Mouse (Mus musculus) hindbrain, postnatal 0 days (tissue): ENCODE results near the gene Ugt1a6b. TPM values are rescaled to one million over a fixed set of nuclear protein-coding genes. Genes with fewer than 3 reads are reported as not detected.

Experiments
- ATAC-seq: fragments of 200-750 bp; cut with Nextera tagmentation; 2 replicates; pipeline ENCODE4 v1.8.0; 2017; ENCODE audit warnings: mild to moderate bottlenecking, moderate TSS enrichment, moderate library complexity
- DNase-seq: peaks from one replicate; pipeline ENCODE4 v3.0.0-alpha.2; 2015; ENCODE audit warnings: low spot score
- H3K27ac ChIP-seq: fragments of 300-500 bp; sonication (generic); 2 replicates; pipeline ENCODE4 v1.5.1; 2014; ENCODE audit warnings: mild to moderate bottlenecking
- H3K27me3 ChIP-seq: fragments of 300-500 bp; sonication (generic); 2 replicates; pipeline ENCODE4 v1.6.1; 2014; ENCODE audit warnings: low read length, mixed read lengths; ENCODE audit not compliant: insufficient read depth
- H3K36me3 ChIP-seq: fragments of 300-500 bp; sonication (generic); 2 replicates; pipeline ENCODE4 v1.6.1; 2014; ENCODE audit warnings: low read length, mixed read lengths; ENCODE audit not compliant: insufficient read depth
- H3K4me1 ChIP-seq: fragments of 300-500 bp; sonication (generic); 2 replicates; pipeline ENCODE4 v1.6.1; 2014; ENCODE audit warnings: antibody characterized with exemption, low read length, mixed read lengths; ENCODE audit not compliant: insufficient read depth
- H3K4me2 ChIP-seq: fragments of 300-500 bp; sonication (generic); 2 replicates; pipeline ENCODE4 v1.6.1; 2014; ENCODE audit warnings: low read depth, mild to moderate bottlenecking, low read length, moderate library complexity, mixed read lengths
- H3K4me3 ChIP-seq: fragments of 300-500 bp; sonication (generic); 2 replicates; pipeline ENCODE4 v1.5.1; 2014; ENCODE audit warnings: low read length
- H3K9ac ChIP-seq: fragments of 300-500 bp; sonication (generic); replicated peaks from 2 replicates; pipeline ENCODE4 v1.6.1; 2014; ENCODE audit warnings: mild to moderate bottlenecking, low read length, moderate library complexity, mixed read lengths
- H3K9me3 ChIP-seq: fragments of 300-500 bp; sonication (generic); 2 replicates; pipeline ENCODE4 v1.6.1; 2016; ENCODE audit warnings: low read length, mixed read lengths
- CTCF ChIP-seq: IDR thresholded peaks from 2 replicates; pipeline ENCODE4 v1.5.1; 2016; ENCODE audit warnings: antibody characterized with exemption, control low read depth, low read depth
- WGBS: fragments of 180-500 bp; shearing (Covaris S2); extraction: QIAGEN DNeasy Blood & Tissue Kit; methylation state at CpG from one replicate; pipeline ENCODE4 v1.1.7; 2014; 5-methylcytosine and 5-hydroxymethylcytosine counted together
- polyA plus RNA-seq: library from polyadenylated mRNA; unstranded; fragments of >200 nt; fragmentation: Nextera tagmentation; extraction: Ambion mirVana; gene quantifications from 2 replicates; pipeline ENCODE4 v1.2.1, GENCODE M21; 2015
- total RNA-seq: library from RNA; depleted of rRNA; stranded (reverse); fragments of >200 nt; gene quantifications from 2 replicates; pipeline ENCODE4 v1.2.3, GENCODE M21; 2014

The Ugt1a6b gene
- total and polyA plus RNA-seq, 2 experiments from 2014 or later = 3.0 to 3.8 TPM

DNA sequence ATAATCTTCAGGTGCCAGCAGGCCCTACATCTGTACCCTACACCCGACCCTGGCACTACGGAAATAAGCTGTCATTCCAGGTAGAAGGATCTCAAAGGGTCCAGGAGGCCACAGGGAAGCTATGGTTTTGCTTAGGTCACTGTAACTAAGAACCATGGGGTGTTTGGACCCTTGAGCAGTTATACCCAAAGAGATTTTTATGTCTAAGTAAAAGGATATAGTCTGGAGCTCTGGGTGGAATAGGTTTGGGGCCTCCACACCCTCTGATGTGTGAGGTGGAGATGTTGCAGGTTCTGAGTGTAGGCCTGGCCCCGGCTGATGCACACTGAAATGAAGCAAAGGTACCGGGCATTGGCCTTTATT, 131.2 kb downstream of the Ugt1a6b start:
- no peak overlapping the region for H3K4me3 ChIP-seq
- H3K9me3 ChIP-seq = peaks cover 97% of the 10 kb centered on the region
- no peak for TF ChIP-seq CTCF
- no peak overlapping the region for H3K4me2 ChIP-seq
- 64% methylated on average over 4 of the region's 4 CpGs for WGBS
- H3K27ac ChIP-seq = no peak overlapping the region
- no peaks in the 10 kb centered on the region for H3K36me3 ChIP-seq
- DNase-seq (no peak), ATAC-seq (no peak)
- no peaks in the 10 kb centered on the region for H3K4me1 ChIP-seq
- H3K27me3 ChIP-seq = no peaks in the 10 kb centered on the region
- no peak overlapping the region for H3K9ac ChIP-seq

DNA sequence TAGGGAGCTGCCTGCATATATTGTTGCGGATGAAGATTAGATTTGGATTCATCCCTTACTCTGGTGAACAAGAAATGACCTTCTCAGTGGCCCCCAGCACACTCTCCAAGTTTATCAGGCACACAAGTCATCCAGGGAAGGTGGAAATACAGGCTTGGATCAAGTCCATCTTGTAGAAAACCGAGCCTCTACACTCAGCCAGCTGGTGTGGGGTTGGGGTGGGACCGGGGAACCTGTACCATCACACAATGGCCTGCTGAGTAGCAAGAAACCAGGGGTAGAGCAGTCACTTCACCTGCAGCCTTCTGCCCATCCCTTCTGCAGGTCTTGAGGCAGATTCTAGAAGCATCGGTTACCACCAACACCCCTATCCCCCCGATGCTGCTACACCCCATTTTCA, 131.6 kb downstream of the Ugt1a6b start:
- WGBS = 43% methylated on average over 5 of the region's 5 CpGs
- no peaks in the 10 kb centered on the region for H3K36me3 ChIP-seq
- H3K27ac ChIP-seq = no peak overlapping the region
- H3K9ac ChIP-seq = no peak overlapping the region
- H3K4me1 ChIP-seq = no peaks in the 10 kb centered on the region
- H3K9me3 ChIP-seq = peaks cover 97% of the 10 kb centered on the region
- TF ChIP-seq CTCF = no peak
- DNase-seq (no peak), ATAC-seq (no peak)
- H3K4me3 ChIP-seq = no peak overlapping the region
- H3K4me2 ChIP-seq = no peak overlapping the region
- no peaks in the 10 kb centered on the region for H3K27me3 ChIP-seq

DNA sequence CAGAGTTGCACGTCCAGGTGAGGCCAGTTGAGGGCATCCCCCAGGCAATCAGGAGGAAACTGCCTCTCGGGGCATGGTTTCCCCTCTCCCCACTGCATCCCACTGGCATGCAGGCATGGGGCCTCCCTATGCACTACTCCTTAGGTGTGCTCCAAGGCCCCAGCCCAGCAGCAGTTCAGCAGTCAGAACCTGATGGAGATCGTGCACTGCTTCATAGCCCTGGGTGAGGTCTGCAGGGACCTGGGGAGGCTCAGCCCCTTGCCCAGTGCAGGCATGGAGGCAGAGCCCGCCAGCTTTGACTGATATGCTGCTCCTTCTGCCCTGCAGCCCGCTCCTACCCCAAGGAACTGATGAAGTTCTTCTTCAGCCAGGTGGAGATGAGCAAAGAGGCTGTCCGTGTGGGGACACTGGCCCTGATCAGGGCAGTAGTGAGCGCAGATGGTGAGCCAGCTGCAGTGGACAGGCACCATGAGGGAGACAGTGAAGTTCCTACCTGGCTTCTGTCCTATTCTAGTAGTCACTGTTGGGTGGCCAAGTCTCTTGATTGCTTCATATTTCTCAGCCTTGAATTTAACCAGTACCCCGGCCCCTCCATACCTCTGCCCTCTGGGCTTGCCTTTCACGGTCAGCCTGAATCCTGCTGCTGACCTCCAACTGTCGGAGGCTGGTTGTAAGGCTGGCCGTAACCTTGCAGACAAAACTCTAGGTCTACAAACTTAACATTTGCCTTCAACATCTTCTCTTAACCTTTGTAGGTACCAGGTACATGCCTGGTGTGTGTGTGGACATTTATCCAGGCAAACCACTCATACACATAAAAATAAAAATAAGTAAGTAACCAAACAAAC, 132.2 kb downstream of the Ugt1a6b start:
- Histone ChIP-seq H3K4me1 (no peaks in the 10 kb centered on the region), H3K4me2 (no peak overlapping the region), H3K36me3 (no peaks in the 10 kb centered on the region), H3K27me3 (no peaks in the 10 kb centered on the region), H3K9ac (no peak overlapping the region), H3K27ac (no peak overlapping the region), H3K9me3 (peaks cover 97% of the 10 kb centered on the region), H3K4me3 (no peak overlapping the region)
- 65% methylated on average over 11 of the region's 11 CpGs for WGBS
- no peak for ATAC-seq
- no peak for TF ChIP-seq CTCF
- DNase-seq = no peak

DNA sequence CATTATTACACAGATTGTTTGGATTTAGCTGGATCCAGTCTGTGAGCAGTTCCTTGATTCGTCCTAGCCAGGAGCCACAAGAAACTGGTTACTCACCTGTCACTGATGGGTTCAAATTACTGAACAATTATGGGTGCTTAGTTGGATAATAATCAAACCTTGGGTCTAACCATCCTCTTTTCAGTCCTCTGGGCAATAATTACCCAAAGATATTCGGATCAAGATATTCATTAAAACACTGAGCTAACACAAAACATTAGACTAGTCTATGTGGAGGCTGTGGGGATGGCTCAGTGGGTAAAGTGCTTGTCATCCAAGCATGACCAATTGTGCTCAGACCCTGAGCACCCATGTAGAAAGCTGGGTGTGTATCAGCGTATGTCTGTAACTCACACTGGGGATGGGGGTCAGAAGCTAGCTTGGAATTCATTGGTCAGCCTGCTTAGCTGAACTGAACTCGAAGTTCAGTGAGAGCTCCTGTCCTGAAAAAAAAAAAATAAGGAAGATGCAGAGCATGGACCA, 132.9 kb downstream of the Ugt1a6b start:
- no peak overlapping the region for H3K9ac ChIP-seq
- H3K27me3 ChIP-seq = no peaks in the 10 kb centered on the region
- ATAC-seq (no peak), DNase-seq (no peak)
- H3K36me3 ChIP-seq = no peaks in the 10 kb centered on the region
- no peak overlapping the region for H3K4me3 ChIP-seq
- no peak for TF ChIP-seq CTCF
- no peaks in the 10 kb centered on the region for H3K4me1 ChIP-seq
- H3K4me2 ChIP-seq = no peak overlapping the region
- 62% methylated on average over 4 of the region's 4 CpGs for WGBS
- H3K9me3 ChIP-seq = peaks cover 97% of the 10 kb centered on the region
- H3K27ac ChIP-seq = no peak overlapping the region

DNA sequence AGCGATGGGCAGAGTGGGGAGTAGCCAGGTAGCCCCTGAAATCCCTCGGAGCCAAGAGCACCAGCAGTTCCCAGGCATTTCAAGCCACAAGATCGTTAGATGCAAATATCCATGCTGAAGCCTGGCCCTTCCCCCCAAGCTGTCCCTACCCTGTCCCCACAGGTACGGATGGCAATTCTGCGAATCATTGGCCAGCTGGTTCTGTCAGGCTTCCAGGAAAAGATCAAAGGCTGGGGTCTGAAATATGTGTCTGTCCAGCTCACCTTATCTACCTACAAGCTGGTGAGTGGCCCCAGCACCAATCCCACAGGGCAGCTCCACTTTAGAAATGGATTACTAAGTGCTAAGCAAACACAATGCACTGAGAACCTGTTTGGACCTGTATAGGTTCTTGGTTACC, 134.3 kb downstream of the Ugt1a6b start:
- Histone ChIP-seq H3K4me2 (no peak overlapping the region), H3K36me3 (no peaks in the 10 kb centered on the region), H3K27ac (no peak overlapping the region), H3K27me3 (no peaks in the 10 kb centered on the region), H3K9ac (no peak overlapping the region), H3K9me3 (peaks cover 97% of the 10 kb centered on the region), H3K4me1 (no peaks in the 10 kb centered on the region), H3K4me3 (no peak overlapping the region)
- 79% methylated on average over 5 of the region's 5 CpGs for WGBS
- TF ChIP-seq CTCF = no peak
- DNase-seq (no peak), ATAC-seq (no peak)

DNA sequence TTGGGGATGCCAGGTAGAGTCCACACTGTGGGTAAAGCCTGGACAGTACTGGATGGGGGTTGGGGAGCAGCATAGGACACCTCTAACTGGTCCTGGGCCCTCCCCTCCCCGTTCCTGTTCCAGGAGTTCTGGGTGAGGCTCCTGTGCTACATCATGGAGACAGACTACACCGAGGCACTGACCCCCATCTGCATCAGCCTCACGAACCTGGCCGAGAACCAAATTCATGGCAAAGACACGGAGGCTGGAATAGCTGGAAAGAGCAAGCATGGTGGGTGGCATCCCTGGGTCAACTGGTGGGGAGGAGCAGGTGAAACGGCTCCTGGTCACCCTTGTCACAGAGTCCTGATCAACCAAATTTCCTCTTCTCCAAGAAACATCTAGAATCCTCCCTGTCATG, 135.7 kb downstream of the Ugt1a6b start:
- WGBS = 75% methylated on average over 6 of the region's 6 CpGs

DNA sequence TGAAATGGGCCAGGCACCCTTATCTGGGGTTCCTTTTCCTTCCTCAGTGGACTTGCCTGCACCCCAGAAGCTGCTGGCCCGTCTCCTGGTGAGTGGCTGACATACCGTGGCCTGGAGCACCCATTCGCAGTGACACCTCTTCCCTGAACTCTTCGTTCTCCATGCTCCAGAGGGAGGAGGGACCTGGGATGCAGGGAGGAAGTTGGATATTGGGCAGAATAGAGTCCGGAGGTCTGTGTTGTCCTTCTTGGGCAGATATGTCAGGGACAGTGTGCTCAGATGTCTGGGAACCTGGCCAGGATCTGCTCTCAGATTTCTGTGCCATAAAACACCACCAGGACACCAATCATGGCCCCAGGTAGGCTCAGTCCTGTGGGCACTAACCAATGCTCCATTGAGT, 137.0 kb downstream of the Ugt1a6b start:
- H3K9ac ChIP-seq = no peak overlapping the region
- H3K4me1 ChIP-seq = no peaks in the 10 kb centered on the region
- no peak for TF ChIP-seq CTCF
- H3K27ac ChIP-seq = no peak overlapping the region
- DNase-seq (no peak), ATAC-seq (no peak)
- H3K27me3 ChIP-seq = no peaks in the 10 kb centered on the region
- 75% methylated on average over 5 of the region's 5 CpGs for WGBS
- no peak overlapping the region for H3K4me2 ChIP-seq
- no peak overlapping the region for H3K4me3 ChIP-seq
- peaks cover 97% of the 10 kb centered on the region for H3K9me3 ChIP-seq
- no peaks in the 10 kb centered on the region for H3K36me3 ChIP-seq

More for the DNA sequence above, 135.7 kb downstream of the Ugt1a6b start:
- no peak overlapping the region for H3K9ac ChIP-seq
- no peaks in the 10 kb centered on the region for H3K4me1 ChIP-seq
- no peak overlapping the region for H3K4me2 ChIP-seq
- DNase-seq (no peak), ATAC-seq (0 out of 2 replicates have a peak, but pooled peaks have one; percentile 10)
- no peaks in the 10 kb centered on the region for H3K36me3 ChIP-seq
- TF ChIP-seq CTCF = no peak
- no peak overlapping the region for H3K4me3 ChIP-seq
- no peaks in the 10 kb centered on the region for H3K27me3 ChIP-seq
- no peak overlapping the region for H3K27ac ChIP-seq
- peaks cover 97% of the 10 kb centered on the region for H3K9me3 ChIP-seq
